Mouse (Mus musculus): ENCODE measurements at regions not wholly inside any gene's neighbourhood (a gene's known extent, or its start where the extent isn't known, plus 50 kb on each side); places are given as distances from the start of the nearest gene placed in this dataset.
A peak's percentile ranks its signal among the peaks of the same experiment; 100 is the strongest.
"Not testable (repeated sequence)": the region's sequence is repeated elsewhere in the genome, so short reads cannot be mapped to it uniquely, and the experiment has no call there.

DNA sequence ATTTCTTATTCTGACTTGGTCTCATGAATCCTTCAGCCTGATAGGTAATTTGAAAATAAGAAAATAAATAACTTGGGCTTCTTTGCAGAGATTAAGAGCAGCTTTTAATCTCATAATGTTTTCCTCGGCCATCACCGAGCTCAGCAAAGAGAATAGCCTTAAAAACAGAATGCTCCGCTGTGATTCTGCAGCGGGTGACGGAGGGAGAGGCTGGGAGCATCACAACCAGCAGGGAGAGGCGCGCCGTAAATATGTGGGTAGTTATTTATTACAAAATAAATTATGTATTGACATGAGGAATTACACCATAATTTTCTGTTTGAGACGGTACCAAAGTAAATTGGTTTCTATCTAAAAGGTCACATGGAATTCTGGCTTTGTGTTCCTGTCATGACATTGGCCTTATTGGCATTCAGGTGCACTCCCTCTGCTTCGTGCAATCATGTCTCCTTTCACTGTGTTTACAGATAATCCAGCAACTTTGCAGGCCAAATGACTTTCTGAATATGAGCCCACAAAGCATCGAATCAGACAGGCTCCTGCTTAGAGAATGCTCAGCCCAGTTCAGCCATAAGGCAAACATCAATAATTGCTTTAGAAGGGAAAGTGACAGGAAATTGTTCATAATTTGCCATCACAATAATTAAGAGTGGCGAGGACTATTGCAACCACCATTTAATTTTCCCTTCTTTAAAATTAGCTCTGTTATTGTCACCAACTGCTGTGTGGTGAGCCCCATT is 494.4 kb downstream of the Hace1 start:
- peak in 1 of 2 experiments; percentile 7 for DNase-seq (ENCODE audit: low spot score in 2 of 2)

DNA sequence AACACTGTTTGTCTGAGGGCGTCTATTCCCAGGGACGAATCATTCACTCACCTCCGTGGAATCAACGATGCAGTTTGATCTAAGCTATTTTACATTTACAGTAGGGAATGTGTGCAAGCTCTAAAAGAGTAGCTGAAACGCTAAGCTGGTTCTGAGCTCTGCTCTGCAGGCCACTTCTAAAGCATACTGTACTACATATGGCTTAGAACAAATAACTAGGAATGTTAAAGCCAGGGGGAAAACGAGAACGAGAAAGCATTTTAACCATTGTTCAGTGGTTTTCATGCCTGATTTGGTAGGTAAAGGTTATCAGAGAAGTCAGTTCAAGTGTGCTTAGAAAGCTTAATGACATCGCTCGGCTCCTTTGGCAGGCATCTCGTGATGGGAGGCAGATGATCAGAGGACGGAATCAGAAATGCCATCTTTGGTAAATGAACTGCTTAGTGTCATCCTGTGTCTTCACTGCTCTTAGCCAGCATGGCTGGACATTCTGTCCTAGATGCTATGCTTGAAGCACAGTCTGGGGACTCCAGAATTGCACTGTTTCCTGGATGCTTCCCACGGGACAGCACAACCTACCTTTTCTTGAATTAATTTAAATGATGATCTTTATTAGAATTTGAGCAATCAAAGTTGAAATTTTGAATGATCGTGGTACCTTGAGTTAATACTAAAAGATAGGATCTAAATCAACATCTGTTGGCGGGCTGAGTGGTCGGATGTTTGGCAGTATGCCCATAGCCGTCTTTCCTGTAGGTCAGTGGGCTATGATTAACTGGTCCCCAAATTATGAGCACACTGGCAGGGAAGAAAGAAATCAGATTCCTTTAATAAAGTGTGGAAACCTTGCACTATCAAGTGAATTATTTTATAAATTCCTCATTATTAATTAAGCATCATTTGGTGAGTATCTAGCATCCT is 495.2 kb downstream of the Hace1 start:
- peak; percentile 7 to 18 for DNase-seq (ENCODE audit: low spot score in 2 of 2)

DNA sequence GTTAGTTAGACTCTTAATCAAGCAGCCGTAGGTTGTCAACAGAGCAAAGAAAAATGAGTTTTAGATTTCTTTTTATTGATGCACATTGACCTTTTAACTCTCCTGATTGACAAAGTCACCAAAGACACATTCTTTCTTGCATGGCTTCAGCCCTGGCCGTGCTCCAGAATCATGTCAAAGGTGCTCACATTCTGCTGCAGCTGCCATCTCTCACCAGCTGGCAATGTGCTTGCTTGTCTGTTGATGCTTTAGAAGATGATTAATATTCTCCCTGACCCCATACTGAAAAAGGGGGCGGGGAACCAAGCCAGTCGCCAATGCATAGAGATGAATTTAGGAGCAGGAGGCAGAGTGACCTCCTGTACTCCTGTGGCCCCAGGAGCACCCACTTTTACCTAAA is 510.1 kb downstream of the Hace1 start:
- DNase-seq (ENCODE audit: low spot score in 2 of 2) = no peak

DNA sequence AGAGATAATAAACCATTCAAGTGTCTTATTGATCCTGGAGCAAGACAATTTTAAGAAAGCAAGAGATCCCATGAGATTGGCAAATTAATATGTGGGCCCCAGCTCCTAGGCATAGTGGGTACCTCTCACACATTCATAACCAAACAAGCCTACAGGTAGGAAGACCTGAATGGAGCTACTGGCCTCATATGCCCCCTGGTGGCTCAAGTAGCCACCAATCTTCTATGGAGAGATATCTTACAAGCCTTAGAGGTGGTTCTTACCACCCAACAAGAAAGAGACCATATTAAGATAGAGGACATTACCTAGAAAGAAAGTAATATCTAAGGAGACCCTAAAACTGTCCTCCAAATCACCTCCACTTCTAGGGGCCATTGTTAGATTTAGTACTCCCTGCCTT is 523.2 kb downstream of the Hace1 start:
- DNase-seq (ENCODE audit: low spot score in 2 of 2) = no peak

DNA sequence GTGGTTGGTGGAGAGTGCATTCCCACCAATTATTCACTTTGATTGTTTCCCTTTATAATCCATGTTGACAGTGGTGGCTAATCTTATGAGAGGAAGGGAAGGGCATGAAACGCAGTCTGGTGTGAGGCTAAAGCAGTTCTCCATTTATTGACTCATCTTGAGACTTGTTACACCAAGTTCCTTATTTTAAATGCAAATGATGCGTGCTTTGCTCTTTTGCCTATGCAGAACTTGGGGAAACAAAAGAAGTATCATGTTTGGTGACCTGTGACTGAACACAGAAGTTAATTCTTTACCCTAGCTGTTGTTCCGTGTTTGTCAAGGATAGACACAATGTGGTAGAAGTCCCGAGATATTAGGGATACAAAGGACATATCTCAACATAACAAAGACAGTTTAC is 531.2 kb downstream of the Hace1 start:
- no peak for DNase-seq (ENCODE audit: low spot score in 2 of 2)

DNA sequence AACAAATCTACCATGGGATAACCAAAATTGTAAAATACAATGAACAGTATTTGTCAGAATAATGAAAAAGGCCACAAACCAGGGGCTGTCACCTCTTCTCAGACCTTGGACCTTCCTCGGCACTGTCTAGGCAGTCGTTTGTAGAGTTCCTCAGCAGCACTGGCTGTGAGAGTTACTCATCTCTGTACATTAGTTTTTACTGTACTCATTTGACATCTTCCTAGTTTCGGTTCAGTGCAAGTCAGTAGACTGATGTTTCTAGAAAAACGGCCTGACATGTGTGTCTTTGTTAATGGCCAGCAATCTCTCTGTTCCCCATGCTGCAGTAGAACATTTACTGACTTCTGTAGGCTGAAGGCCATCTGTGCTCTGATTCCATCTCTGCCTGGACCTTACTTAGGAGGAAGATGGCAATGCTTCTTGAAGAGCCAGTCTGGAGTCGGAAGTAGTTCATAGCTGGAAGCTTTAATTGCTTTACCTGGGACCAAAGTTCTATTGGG is 537.1 kb downstream of the Hace1 start:
- DNase-seq (ENCODE audit: low spot score in 2 of 2) = no peak

DNA sequence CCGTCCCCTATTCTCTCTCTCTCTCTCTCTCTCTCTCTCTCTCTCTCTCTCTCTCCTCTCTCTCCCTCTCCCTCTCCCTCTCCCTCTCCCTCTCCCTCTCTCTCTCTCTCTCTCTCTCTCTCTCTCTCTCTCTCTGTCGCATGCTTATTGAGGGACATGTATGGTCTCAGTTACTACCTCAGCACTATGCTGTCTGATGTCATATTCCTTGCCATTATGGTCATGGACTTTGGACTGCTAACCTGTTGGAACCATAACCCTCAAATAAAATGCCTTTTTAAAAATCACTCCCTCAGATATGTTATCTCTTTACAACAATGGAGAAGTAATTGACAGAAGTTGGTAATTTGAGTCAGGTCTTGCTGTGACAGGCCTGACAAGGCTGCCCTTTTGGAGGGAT is 544.8 kb downstream of the Hace1 start:
- not testable (repeated sequence) for DNase-seq (ENCODE audit: low spot score in 2 of 2)

DNA sequence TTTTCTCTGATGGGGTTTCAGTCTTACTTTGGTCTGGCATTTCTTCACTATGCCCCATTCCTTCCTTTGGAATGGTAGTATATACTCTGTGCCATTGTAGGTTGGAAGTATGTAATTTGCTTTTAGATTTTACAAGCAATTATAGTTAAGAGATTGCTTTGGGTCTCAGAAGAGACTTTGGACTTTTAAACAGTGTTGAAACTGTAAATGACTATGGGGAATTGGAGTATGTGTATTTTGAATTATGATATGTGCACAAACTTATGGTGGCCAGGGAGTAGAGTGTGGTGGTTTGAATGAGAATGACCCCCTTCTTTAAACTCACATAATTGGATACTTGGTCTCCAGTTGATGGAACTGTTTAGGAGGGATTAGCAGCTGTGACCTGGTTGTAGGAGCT is 546.2 kb downstream of the Hace1 start:
- DNase-seq (ENCODE audit: low spot score in 2 of 2) = no peak

DNA sequence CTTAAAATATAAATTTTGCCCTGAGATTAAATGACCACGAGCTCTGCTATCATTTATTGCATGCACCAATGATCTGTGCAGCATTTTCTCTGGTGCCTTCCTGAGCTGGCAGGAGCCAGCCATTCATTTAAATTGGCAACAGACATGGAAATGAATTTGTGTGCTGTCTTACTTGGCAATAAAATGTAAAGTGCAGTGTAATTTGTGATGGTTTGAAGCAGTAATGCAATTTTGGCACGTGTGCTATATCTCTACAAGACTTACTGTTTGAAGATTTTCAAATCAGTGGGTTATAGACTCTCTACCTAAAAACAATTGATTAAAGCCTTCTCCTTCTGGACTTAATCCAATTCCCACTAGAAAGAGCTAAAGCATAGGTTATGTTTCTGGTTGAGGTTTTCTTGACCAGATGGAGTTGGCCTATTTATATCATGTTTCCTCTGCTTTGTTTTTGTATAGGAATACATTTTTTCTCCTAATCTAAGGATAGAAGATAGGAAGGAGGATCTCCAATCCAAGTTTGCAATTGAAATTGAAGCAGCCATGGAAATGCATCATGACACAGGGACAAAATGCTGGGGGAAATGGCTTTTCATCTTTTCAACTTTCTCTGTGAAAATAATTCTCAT is 557.6 kb downstream of the Hace1 start:
- DNase-seq (ENCODE audit: low spot score in 2 of 2) = no peak

DNA sequence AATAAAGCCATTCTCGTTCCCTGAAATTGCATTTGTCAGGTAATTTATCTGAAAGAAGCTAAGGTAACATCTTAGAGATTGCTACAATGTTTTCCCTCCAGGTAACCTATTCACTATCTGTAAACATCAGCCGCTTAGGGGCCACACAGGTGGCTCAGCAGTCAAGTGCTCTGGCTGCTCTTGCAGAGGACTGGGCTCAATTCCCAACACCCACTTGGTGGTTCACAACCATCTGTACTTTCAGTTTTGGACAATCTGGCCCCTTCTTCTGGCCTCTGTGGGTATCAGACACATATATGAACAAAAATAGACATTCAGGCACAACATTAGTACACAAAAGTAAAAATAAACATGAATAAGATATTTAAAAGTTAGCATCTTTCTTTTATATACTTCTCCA is 596.4 kb downstream of the Hace1 start:
- no peak for DNase-seq (ENCODE audit: low spot score in 2 of 2)

DNA sequence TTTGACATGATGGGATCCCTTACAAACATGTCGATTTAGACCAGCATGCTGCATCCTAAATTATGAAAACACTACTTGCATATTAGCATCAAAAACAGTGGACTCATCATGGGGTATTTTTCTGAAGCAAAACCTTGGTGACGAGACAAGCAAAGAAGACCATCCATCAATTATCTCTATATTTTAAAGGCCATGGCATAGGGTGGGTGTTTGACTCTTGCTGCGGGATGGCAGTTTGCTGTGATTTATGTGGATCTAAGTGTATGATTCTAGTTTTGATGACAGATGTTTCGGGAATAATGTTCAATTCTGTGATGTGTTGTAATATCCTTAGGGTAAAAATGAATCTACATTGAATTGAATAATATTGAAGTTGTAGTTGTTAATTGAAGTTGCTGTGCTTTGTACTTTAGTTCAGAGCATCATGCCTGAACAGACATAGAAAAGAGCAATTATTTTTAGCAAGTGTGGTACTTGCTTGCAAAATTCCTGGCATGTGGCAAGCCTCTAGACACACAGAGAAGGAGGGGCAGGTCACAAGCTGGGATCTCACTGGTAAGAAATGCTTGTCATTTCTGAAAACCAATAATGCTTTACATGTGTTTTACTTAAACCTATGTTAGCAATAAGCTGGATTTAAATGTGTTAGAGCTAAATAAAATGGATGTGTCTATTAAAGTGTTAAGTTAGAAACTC is 608.3 kb downstream of the Hace1 start:
- DNase-seq (ENCODE audit: low spot score in 2 of 2) = no peak

DNA sequence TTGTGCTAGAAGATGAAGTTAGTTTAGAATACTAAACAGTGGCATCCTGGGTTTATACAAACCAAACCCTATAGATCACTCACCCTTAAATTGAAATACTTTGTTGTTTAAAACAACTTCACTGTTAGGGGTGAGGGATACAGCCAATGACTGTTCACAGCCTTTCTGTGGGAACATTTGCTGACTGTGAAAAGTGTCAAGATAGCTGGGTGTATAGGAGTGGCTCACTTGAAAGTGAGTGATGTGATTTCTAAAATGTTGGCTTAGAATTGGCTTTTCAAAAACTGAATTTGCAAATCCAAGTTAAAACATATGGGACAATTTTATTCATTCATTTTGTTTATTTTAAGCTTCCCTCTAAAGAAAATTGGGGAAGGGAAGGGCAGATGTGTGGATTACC is 616.5 kb downstream of the Hace1 start:
- no peak for DNase-seq (ENCODE audit: low spot score in 2 of 2)

DNA sequence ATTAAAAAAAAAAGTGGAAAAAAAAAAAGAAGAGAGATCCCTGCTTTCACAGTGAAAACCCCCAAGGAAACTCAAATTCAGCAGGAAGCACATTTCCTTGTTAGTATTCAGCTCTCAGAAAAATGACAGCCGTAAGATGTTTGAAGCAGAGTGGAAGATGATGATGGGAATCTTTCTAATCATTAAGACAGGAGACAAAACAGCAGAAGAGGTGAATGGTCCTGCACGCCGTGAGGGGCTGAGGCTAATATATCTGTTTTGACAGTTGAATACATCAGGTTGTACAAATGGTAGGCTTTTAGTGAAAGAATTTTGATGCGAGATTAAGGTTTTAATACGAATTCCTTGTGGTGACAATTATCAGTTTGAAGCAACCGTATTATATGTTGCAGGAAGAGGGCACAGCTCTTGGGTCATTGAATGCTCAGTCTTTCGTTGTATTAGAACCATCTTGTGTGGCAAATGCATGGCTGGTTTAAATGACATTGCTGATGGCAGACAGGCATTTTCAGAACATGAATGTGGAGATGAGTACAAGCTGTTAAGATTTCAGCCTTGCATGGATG is 649.3 kb downstream of the Hace1 start:
- DNase-seq (ENCODE audit: low spot score in 2 of 2) = no peak

DNA sequence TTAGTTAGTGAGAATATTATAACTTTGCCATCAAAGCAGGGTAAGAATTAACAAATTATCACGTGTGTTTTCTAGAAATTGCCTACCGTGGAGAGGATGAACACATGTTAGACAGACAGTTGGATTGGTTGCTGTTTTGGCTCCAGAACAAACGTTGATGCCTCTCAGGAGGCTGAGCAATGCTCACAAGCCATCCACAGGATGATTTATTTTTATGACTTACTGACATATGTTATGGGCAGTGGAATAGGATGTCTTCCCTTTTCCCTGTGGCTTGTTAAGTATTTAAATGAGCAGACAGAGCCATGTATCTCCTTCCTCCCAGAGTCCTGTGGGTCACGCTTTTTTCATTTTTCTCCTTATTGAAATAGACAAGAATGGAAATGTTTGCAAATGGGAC is 652.0 kb downstream of the Hace1 start:
- no peak for DNase-seq (ENCODE audit: low spot score in 2 of 2)

DNA sequence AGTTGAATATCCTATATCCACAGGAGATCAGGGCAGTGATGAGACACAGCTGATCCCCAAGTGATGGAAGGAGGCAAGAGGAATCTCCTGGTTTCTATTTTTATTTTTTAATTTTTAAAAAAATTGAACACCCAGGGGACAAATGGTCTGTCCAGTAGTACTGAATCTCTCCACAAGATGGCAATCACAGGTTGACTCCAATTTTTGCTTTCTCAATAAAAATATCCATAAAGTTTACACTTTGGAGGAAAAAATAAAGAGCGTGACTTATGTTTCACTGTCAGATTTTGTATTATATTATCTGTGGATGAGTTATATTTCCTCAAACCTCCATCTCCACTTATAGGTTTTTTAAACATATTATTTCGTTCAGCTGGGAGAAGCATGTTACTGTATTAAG is 658.0 kb downstream of the Hace1 start:
- DNase-seq (ENCODE audit: low spot score in 2 of 2) = peak; percentile 18 to 38

DNA sequence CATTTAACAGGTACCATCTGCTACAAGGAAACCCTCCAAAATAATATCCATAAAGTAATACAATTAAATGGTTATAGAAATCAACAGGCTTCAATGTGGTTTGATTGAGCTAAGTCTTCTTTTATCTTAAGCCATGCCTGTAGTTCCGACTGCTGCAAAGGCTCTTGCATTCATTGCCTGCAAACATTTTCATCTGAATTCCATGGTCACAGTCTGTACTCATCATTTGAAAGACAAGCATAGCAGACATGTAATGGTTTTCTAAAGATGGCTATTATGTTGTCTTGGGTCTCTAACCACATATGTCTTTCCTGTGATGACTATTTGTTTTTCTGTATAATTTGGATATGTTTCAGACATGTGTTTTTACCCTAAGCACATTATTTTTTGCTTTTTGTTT is 677.9 kb downstream of the Hace1 start:
- DNase-seq (ENCODE audit: low spot score in 2 of 2) = no peak

DNA sequence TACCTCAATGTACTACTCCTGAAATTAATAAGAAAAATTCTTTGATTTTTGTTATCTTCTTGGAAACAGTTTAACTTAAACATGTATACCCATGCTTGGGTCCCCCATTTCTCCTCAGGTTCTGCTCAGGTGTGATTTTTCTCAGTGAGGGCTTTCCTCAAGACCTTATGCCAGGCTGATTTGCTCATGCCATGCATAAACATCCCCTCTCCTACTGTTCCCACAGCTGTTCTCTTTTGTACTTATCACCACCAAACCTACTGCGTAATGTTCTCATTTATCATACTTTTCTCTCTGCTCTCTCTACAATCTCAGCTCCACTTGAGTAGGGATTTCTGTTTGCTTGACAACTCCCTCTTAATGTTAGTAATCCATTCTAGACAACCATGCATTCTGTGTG is 692.1 kb downstream of the Hace1 start:
- DNase-seq (ENCODE audit: low spot score in 2 of 2) = no peak

DNA sequence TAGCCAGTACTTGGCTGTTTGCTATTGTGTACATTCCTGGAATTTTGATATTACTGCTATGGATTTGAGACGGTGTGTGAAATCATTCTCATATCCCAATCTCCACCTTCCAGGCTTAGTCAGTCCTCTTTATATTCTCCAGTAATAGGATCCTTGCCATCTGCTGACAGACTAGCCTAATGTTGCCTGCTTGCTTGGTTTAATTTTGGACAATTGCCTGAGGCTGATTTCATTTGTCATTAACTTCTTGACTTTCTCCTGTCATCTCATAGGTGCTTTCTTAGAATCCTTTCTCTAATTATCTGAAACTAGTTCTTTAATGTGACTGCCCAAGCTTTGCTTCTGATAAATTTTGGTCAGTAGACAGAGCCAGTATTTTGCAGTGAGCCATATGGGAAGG is 696.2 kb downstream of the Hace1 start:
- no peak for DNase-seq (ENCODE audit: low spot score in 2 of 2)

DNA sequence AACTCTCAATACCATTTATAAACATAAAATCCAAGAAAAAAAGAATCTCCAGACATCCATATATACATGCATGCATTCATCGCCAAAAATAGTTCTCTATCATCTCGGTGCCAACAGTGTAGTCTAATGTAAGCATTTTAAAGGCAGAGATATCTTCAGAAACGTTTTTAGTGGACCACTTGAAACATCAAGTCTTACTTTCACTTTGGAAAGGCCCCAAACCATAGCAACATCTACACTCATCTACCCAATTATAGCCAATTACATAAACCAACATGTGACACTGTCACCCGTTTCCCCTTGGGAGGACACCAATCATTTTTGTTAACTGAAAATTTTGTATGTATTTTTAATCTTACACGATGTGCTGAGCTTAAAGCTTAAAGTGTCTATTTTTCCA is 716.7 kb downstream of the Hace1 start:
- DNase-seq (ENCODE audit: low spot score in 2 of 2) = no peak

DNA sequence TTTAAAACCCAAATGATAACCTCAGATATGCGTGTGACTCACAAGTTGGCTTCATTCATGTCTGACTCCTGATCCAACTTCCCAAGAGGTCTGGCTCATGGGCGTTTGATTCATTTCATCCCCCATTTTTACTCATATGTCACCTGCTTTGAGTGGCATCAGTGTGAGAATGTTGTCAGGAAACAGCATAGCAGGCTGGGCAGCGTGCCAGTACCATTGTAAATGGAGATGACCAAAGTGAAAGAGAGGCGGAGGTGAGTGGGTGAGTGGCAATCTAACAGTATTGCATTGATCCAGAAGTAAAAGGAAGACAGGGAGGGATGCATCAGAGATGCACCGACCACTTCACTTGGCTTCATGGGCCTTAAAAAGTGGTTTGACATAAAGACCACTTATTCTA is 720.7 kb downstream of the Hace1 start:
- DNase-seq (ENCODE audit: low spot score in 2 of 2) = no peak

DNA sequence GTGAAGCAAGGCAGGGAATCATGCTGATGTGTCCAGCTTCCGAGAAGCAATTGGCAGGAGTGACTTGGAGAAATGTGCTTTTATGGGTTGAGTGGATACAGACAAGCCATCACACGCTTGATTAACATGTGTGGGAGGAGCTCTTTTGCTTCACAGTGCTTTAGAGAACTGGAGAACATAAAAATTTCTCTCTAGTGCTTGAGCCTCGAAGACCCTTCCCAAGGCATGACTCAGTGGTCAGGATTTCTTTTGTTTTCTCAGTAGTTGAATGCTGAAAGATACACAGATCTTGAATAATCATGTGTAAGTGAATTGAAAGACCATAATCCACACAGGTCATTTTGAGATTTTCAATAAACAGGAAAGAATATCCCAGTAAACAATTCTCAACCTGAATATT is 721.9 kb downstream of the Hace1 start:
- no peak for DNase-seq (ENCODE audit: low spot score in 2 of 2)

Data from layer of hippocampus, postnatal 10 days (tissue).